Mouse (Mus musculus) neural tube, embryonic 11.5 days (tissue): ENCODE measurements around the gene Shkbp1. TPM values are rescaled to one million over a fixed set of nuclear protein-coding genes. Genes with fewer than 3 reads are reported as not detected.

Source experiments
- ATAC-seq: fragments of 200-750 bp; cut with Nextera tagmentation; 2 replicates; pipeline ENCODE4 v1.8.0; 2017; ENCODE audit warnings: moderate number of reproducible peaks, mild to moderate bottlenecking, moderate TSS enrichment, moderate library complexity; ENCODE audit not compliant: insufficient read depth, low FRiP score, low TSS enrichment
- DNase-seq: peaks from one replicate; pipeline ENCODE4 v3.0.0-alpha.2; 2015; ENCODE audit warnings: low spot score
- H3K27ac ChIP-seq: fragments of 300-500 bp; sonication (generic); 2 replicates; pipeline ENCODE4 v1.5.1; 2014; ENCODE audit warnings: low read depth, mild to moderate bottlenecking, low read length
- H3K27me3 ChIP-seq: fragments of 300-500 bp; sonication (generic); 2 replicates; pipeline ENCODE4 v1.6.1; 2014; ENCODE audit warnings: mild to moderate bottlenecking, low read length, mixed read lengths; ENCODE audit not compliant: control insufficient read depth, insufficient read depth
- H3K36me3 ChIP-seq: fragments of 300-500 bp; sonication (generic); 2 replicates; pipeline ENCODE4 v1.6.1; 2014; ENCODE audit warnings: mild to moderate bottlenecking, low read length, moderate library complexity, mixed read lengths; ENCODE audit not compliant: control insufficient read depth, insufficient read depth
- H3K4me1 ChIP-seq: fragments of 300-500 bp; sonication (generic); 2 replicates; pipeline ENCODE4 v1.6.1; 2014; ENCODE audit warnings: low read length, mixed read lengths; ENCODE audit not compliant: control insufficient read depth, insufficient read depth
- H3K4me2 ChIP-seq: fragments of 300-500 bp; sonication (generic); 2 replicates; pipeline ENCODE4 v1.6.1; 2014; ENCODE audit warnings: low read depth, mild to moderate bottlenecking, moderate library complexity
- H3K4me3 ChIP-seq: fragments of 300-500 bp; sonication (generic); 2 replicates; pipeline ENCODE4 v1.5.1; 2014; ENCODE audit warnings: low read depth, low read length
- H3K9ac ChIP-seq: fragments of 300-500 bp; sonication (generic); 2 replicates; pipeline ENCODE4 v1.6.1; 2014; ENCODE audit warnings: mild to moderate bottlenecking, low read length
- H3K9me3 ChIP-seq: fragments of 300-500 bp; sonication (generic); 2 replicates; pipeline ENCODE4 v1.6.1; 2016; ENCODE audit warnings: low read length; ENCODE audit not compliant: control insufficient read depth
- WGBS: fragments of 180-500 bp; shearing (Covaris S2); extraction: QIAGEN DNeasy Blood & Tissue Kit; methylation state at CpG from one replicate; pipeline ENCODE4 v1.1.7; 2014; 5-methylcytosine and 5-hydroxymethylcytosine counted together
- polyA plus RNA-seq: library from polyadenylated mRNA; unstranded; fragments of >200 nt; fragmentation: Nextera tagmentation; extraction: Ambion mirVana; gene quantifications from 2 replicates; pipeline ENCODE4 v1.2.1, GENCODE M21; 2014

Gene Shkbp1
- polyA plus RNA-seq, 1 experiment from 2014 or later = 52.8 TPM

GRCm38 (mm10) chr7:27391416-27391815 is 35.6 kb upstream of the Shkbp1 start:
- H3K4me3 ChIP-seq = no peak overlapping the region
- no peaks in the 10 kb centered on the region for H3K4me1 ChIP-seq
- no peak overlapping the region for H3K9ac ChIP-seq
- no peak overlapping the region for H3K27ac ChIP-seq
- no peak for DNase-seq
- H3K4me2 ChIP-seq = no peak overlapping the region
- ATAC-seq = no peak
- H3K9me3 ChIP-seq = no peaks in the 10 kb centered on the region
- WGBS = 40% methylated on average over 16 of the region's 16 CpGs
- H3K27me3 ChIP-seq = peaks cover 46% of the 10 kb centered on the region
- H3K36me3 ChIP-seq = no peaks in the 10 kb centered on the region

- no peak overlapping the region for H3K4me2 ChIP-seq
- ATAC-seq (no peak), DNase-seq (no peak)
- H3K27me3 ChIP-seq = peaks cover 24% of the 10 kb centered on the region
- no peaks in the 10 kb centered on the region for H3K4me1 ChIP-seq
- 74% methylated on average over 6 of the region's 6 CpGs for WGBS
- H3K36me3 ChIP-seq = no peaks in the 10 kb centered on the region
- no peak overlapping the region for H3K27ac ChIP-seq
- H3K9me3 ChIP-seq = no peaks in the 10 kb centered on the region
- H3K9ac ChIP-seq = no peak overlapping the region
- H3K4me3 ChIP-seq = no peak overlapping the region
Observed at GRCm38 (mm10) chr7:27389213-27389612, 33.4 kb upstream of the Shkbp1 start.

GRCm38 (mm10) chr7:27384731-27385130 is 28.9 kb upstream of the Shkbp1 start:
- Histone ChIP-seq H3K4me1 (no peaks in the 10 kb centered on the region), H3K4me3 (no peak overlapping the region), H3K9me3 (no peaks in the 10 kb centered on the region), H3K4me2 (no peak overlapping the region), H3K27me3 (no peaks in the 10 kb centered on the region), H3K9ac (no peak overlapping the region), H3K27ac (no peak overlapping the region), H3K36me3 (no peaks in the 10 kb centered on the region)
- DNase-seq (peak; percentile 70), ATAC-seq (peak; percentile 48; the same call in 1 of the 2 replicates)
- WGBS = 32% methylated on average over 4 of the region's 4 CpGs

GRCm38 (mm10) chr7:27384134-27384533 is 28.3 kb upstream of the Shkbp1 start:
- no peak overlapping the region for H3K4me2 ChIP-seq
- H3K9ac ChIP-seq = no peak overlapping the region
- H3K4me1 ChIP-seq = no peaks in the 10 kb centered on the region
- no peaks in the 10 kb centered on the region for H3K9me3 ChIP-seq
- no peak overlapping the region for H3K4me3 ChIP-seq
- no peak for DNase-seq
- H3K27ac ChIP-seq = no peak overlapping the region
- no peaks in the 10 kb centered on the region for H3K27me3 ChIP-seq
- WGBS = 64% methylated on average over 5 of the region's 5 CpGs
- no peak for ATAC-seq
- H3K36me3 ChIP-seq = no peaks in the 10 kb centered on the region

GRCm38 (mm10) chr7:27383233-27383632 is 27.4 kb upstream of the Shkbp1 start:
- no peak overlapping the region for H3K9ac ChIP-seq
- WGBS = 83% methylated on average over 1 of the region's 1 CpGs
- no peak for DNase-seq

GRCm38 (mm10) chr7:27381560-27381959 is 25.7 kb upstream of the Shkbp1 start:
- no peak overlapping the region for H3K27ac ChIP-seq
- H3K9me3 ChIP-seq = no peaks in the 10 kb centered on the region
- no peak overlapping the region for H3K9ac ChIP-seq
- H3K36me3 ChIP-seq = no peaks in the 10 kb centered on the region
- no peak overlapping the region for H3K4me3 ChIP-seq
- no peaks in the 10 kb centered on the region for H3K4me1 ChIP-seq
- WGBS = 65% methylated on average over 4 of the region's 4 CpGs
- no peak for ATAC-seq
- peaks cover 10% of the 10 kb centered on the region for H3K27me3 ChIP-seq
- DNase-seq = no peak
- H3K4me2 ChIP-seq = no peak overlapping the region

More at GRCm38 (mm10) chr7:27383233-27383632, 27.4 kb upstream of the Shkbp1 start:
- no peaks in the 10 kb centered on the region for H3K9me3 ChIP-seq
- no peak overlapping the region for H3K4me2 ChIP-seq
- H3K36me3 ChIP-seq = no peaks in the 10 kb centered on the region
- no peaks in the 10 kb centered on the region for H3K27me3 ChIP-seq
- no peak overlapping the region for H3K4me3 ChIP-seq
- H3K4me1 ChIP-seq = no peaks in the 10 kb centered on the region
- ATAC-seq = no peak
- no peak overlapping the region for H3K27ac ChIP-seq

- H3K27me3 ChIP-seq = peaks cover 16% of the 10 kb centered on the region
- no peaks in the 10 kb centered on the region for H3K36me3 ChIP-seq
- DNase-seq (no peak), ATAC-seq (no peak)
- no peaks in the 10 kb centered on the region for H3K9me3 ChIP-seq
- 35% methylated on average over 1 of the region's 1 CpGs for WGBS
- H3K4me2 ChIP-seq = no peak overlapping the region
- no peak overlapping the region for H3K4me3 ChIP-seq
- H3K9ac ChIP-seq = no peak overlapping the region
- no peak overlapping the region for H3K27ac ChIP-seq
- no peaks in the 10 kb centered on the region for H3K4me1 ChIP-seq
Observed at GRCm38 (mm10) chr7:27381009-27381408, 25.2 kb upstream of the Shkbp1 start.

- ATAC-seq = no peak
- Histone ChIP-seq H3K9me3 (no peaks in the 10 kb centered on the region), H3K27ac (no peak overlapping the region), H3K36me3 (no peaks in the 10 kb centered on the region), H3K4me1 (no peaks in the 10 kb centered on the region), H3K9ac (no peak overlapping the region), H3K4me3 (no peak overlapping the region), H3K27me3 (peaks cover 25% of the 10 kb centered on the region), H3K4me2 (no peak overlapping the region)
- DNase-seq = no peak
- 84% methylated on average over 6 of the region's 6 CpGs for WGBS
Observed at GRCm38 (mm10) chr7:27379836-27380235, 24.0 kb upstream of the Shkbp1 start.

- peaks cover 37% of the 10 kb centered on the region for H3K27me3 ChIP-seq
- DNase-seq = no peak
- no peak for ATAC-seq
- H3K4me1 ChIP-seq = no peaks in the 10 kb centered on the region
- 21% methylated on average over 4 of the region's 4 CpGs for WGBS
- H3K4me3 ChIP-seq = no peak overlapping the region
- no peak overlapping the region for H3K9ac ChIP-seq
- H3K36me3 ChIP-seq = no peaks in the 10 kb centered on the region
- no peak overlapping the region for H3K4me2 ChIP-seq
- no peaks in the 10 kb centered on the region for H3K9me3 ChIP-seq
- no peak overlapping the region for H3K27ac ChIP-seq
Observed at GRCm38 (mm10) chr7:27378431-27378830, 22.6 kb upstream of the Shkbp1 start.
